Mouse (Mus musculus) heart, adult 2 months (tissue): ENCODE results near the gene Ifitm1. TPM values are rescaled to one million over a fixed set of nuclear protein-coding genes. Genes with fewer than 3 reads are reported as not detected.
A peak's percentile ranks its signal among the peaks of the same experiment; 100 is the strongest.
"Not testable (repeated sequence)": the region's sequence is repeated elsewhere in the genome, so short reads cannot be mapped to it uniquely, and the experiment has no call there.

Experiments
- DNase-seq, 2 experiments: peaks; one replicate each; pipeline ENCODE4 v3.0.0; 2021
- H3K27ac ChIP-seq: fragments of 200-600 bp; 2 replicates; pipeline ENCODE4 v1.8.1; 2022
- H3K27me3 ChIP-seq: fragments of 200-500 bp; 2 replicates; pipeline ENCODE4 v1.6.1; 2012; ENCODE audit warnings: mild to moderate bottlenecking, low read length, inconsistent platforms, mixed read lengths; ENCODE audit not compliant: control insufficient read depth, insufficient read depth
- H3K36me3 ChIP-seq: fragments of 200-500 bp; 2 replicates; pipeline ENCODE4 v1.6.1; 2012; ENCODE audit warnings: low read length, inconsistent platforms; ENCODE audit not compliant: control insufficient read depth, insufficient read depth
- H3K4me1 ChIP-seq: fragments of 200-500 bp; 2 replicates; pipeline ENCODE4 v1.6.1; 2011; ENCODE audit warnings: low read length; ENCODE audit not compliant: control insufficient read depth, insufficient read depth
- H3K4me3 ChIP-seq: fragments of 200-600 bp; 2 replicates; pipeline ENCODE4 v1.8.1; 2022
- H3K79me2 ChIP-seq: fragments of 200-500 bp; replicated peaks from 2 replicates; pipeline ENCODE4 v1.6.1; 2012; ENCODE audit warnings: mild to moderate bottlenecking, inconsistent platforms, low read length, moderate library complexity, mixed read lengths; ENCODE audit not compliant: control insufficient read depth, insufficient read depth
- H3K9ac ChIP-seq: fragments of 200-500 bp; 2 replicates; pipeline ENCODE4 v1.6.1; 2012; ENCODE audit warnings: low read depth, mild to moderate bottlenecking, control low read depth, inconsistent platforms, low read length, mixed read lengths
- CTCF ChIP-seq: fragments of 200-600 bp; IDR thresholded peaks from 2 replicates; pipeline ENCODE4 v1.8.1; 2022; ENCODE audit warnings: antibody characterized with exemption, mild to moderate bottlenecking, moderate library complexity
- EP300 ChIP-seq: fragments of 200-500 bp; IDR thresholded peaks from 2 replicates; pipeline ENCODE4 v1.6.1; 2011; ENCODE audit warnings: low read depth, low read length, control low read depth; ENCODE audit not compliant: insufficient read depth
- POLR2A ChIP-seq: fragments of 200-500 bp; IDR thresholded peaks from 2 replicates; pipeline ENCODE4 v1.6.1; 2011; ENCODE audit warnings: mild to moderate bottlenecking, low read depth, low read length, control low read depth; ENCODE audit not compliant: insufficient read depth
- WGBS: fragments of 180-500 bp; shearing (Covaris S2); methylation state at CpG from one replicate; pipeline ENCODE4 v1.1.7; 2018; 5-methylcytosine and 5-hydroxymethylcytosine counted together
- intact Hi-C: fragments of 180-260 bp; cut with DNase I; formaldehyde crosslinking; loops from one replicate; pipeline ENCODE4 v1.15.1; 2025
- polyA plus RNA-seq: library from polyadenylated mRNA; depleted of rRNA; stranded (reverse); fragments of >200 nt; gene quantifications from 2 replicates; pipeline ENCODE4 v1.2.3, GENCODE M21; 2012; rRNA removed
- total RNA-seq, 2 experiments: library from RNA; stranded (reverse); gene quantifications; 2 replicates each; pipeline ENCODE4 v1.2.3; 2021

The Ifitm1 gene
- total and polyA plus RNA-seq, 3 experiments: 6.1 to 52.2 (median 7.7) TPM

DNA sequence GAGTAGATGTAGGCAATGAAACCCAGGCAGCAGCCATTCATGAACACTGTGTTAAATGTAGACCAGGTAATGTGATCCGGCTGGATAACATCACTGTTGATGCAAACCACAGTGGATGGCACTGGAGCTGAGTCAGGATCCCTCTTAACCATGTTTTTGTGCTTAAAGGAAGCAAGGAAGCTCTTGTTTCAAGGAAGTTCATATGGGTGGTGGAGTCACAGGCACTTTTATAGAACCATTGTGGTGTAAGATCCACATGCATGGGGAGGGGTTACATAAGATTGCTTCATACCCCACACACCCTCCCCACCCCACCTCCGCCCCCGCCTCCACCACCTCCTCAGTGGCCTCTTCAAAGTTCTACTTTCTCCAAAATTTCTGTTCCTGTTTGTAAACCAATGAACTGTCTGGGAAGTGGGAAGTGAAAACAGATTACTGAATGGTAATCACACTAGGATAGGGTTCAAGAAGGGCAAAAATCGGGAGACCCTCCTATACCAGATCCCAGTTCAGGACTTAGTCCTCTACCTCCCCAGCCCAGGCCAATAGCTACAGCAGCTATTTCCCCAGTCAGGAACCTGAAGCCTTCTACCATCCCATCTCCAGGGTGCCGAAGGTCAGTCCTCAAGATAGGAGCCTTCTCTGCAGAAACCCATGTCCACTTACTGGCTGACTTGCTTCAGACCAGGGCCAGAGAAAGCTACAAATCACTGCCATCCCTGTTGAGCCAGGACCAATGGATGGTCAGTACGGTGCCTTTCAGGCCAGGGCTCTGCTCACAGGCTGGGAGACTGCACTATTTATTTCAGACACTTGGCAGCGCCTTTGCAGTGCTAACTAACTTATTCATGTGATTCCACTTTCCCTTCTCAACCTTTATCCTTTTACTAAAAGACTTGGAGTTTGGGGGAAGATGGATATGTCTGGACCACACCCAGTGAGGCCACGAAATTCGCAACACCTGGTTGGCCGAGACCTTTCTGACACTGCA, 50.0 kb downstream of the Ifitm1 start:
- WGBS: 78% methylated on average over 10 of the region's 10 CpGs
- no peaks in the 10 kb centered on the region for H3K79me2 ChIP-seq
- peak in 1 of 2 experiments; percentile 16 for DNase-seq
- no peaks in the 10 kb centered on the region for H3K27me3 ChIP-seq
- H3K36me3 ChIP-seq: no peaks in the 10 kb centered on the region
- TF ChIP-seq CTCF (no peak), EP300 (no peak), POLR2A (no peak)
- intact Hi-C loops: no loop called here
- no peak overlapping the region for H3K9ac ChIP-seq
- H3K4me3 ChIP-seq: no peak overlapping the region
- H3K27ac ChIP-seq: no peak overlapping the region
- H3K4me1 ChIP-seq: no peaks in the 10 kb centered on the region

GRCm38 (mm10) chr7:141017824-141018223, 50.8 kb downstream of the Ifitm1 start, which contains the start of gene Ifitm6:
Ifitm6 (minus strand) TSS chr7:141017924.
- WGBS: 85% methylated on average over 1 of the region's 1 CpGs
- H3K4me1 ChIP-seq, H3K79me2 ChIP-seq, H3K9ac ChIP-seq, intact Hi-C loops, H3K36me3 ChIP-seq, H3K4me3 ChIP-seq, H3K27me3 ChIP-seq, DNase-seq, H3K27ac ChIP-seq: not testable (repeated sequence)

- intact Hi-C loops: no loop called here
Measured at GRCm38 (mm10) chr7:141019028-141019427, 52.0 kb downstream of the Ifitm1 start.

More at GRCm38 (mm10) chr7:141019028-141019427, 52.0 kb downstream of the Ifitm1 start:
- no peaks in the 10 kb centered on the region for H3K79me2 ChIP-seq
- no peak overlapping the region for H3K4me3 ChIP-seq
- no peaks in the 10 kb centered on the region for H3K27me3 ChIP-seq
- no peak overlapping the region for H3K9ac ChIP-seq
- no peaks in the 10 kb centered on the region for H3K36me3 ChIP-seq
- H3K27ac ChIP-seq: no peak overlapping the region
- no peaks in the 10 kb centered on the region for H3K4me1 ChIP-seq
- no peak for DNase-seq
- 94% methylated on average over 5 of the region's 5 CpGs for WGBS
- TF ChIP-seq EP300: no peak
- TF ChIP-seq CTCF: no peak

Other genes starting within 250 kb of the Ifitm1 start
- gene Cyp2e1, start 203.5 kb upstream of the Ifitm1 start, total RNA-seq: 10 to 100 TPM in 1 of 2 experiments, 1 to 10 TPM in 1; 9.6 to 12.7 TPM
- 6.4 and 18.7 TPM in 2 replicates for gene Cyp2e1, start 203.5 kb upstream of the Ifitm1 start, polyA plus RNA-seq
- not detected for gene Syce1, start 179.4 kb upstream of the Ifitm1 start, total RNA-seq
- gene Syce1, start 179.4 kb upstream of the Ifitm1 start, polyA plus RNA-seq: 0.10 TPM in 1 of 2 replicates, not detected in the other
- under 1 TPM; 0.14 to 0.29 TPM for gene Zfp941, start 145.0 kb upstream of the Ifitm1 start, total RNA-seq
- 0.10 and 0.15 TPM in 2 replicates for gene Zfp941, start 145.0 kb upstream of the Ifitm1 start, polyA plus RNA-seq
- 1 to 10 TPM; 1.1 to 1.4 TPM for gene Urah, start 132.2 kb upstream of the Ifitm1 start, total RNA-seq
- gene Urah, start 132.2 kb upstream of the Ifitm1 start, polyA plus RNA-seq: 0.85 and 2.2 TPM in 2 replicates
- 10 to 100 TPM; 22.6 to 27.5 TPM for gene Scgb1c1, start 121.7 kb upstream of the Ifitm1 start, total RNA-seq
- 54.5 and 56.6 TPM in 2 replicates for gene Scgb1c1, start 121.7 kb upstream of the Ifitm1 start, polyA plus RNA-seq
- gene Odf3, start 119.4 kb upstream of the Ifitm1 start, total RNA-seq: not detected
- 0.25 and 0.38 TPM in 2 replicates for gene Odf3, start 119.4 kb upstream of the Ifitm1 start, polyA plus RNA-seq
- gene Gm45785, start 110.9 kb upstream of the Ifitm1 start, total RNA-seq: not detected
- not detected in 2 replicates for gene Gm45785, start 110.9 kb upstream of the Ifitm1 start, polyA plus RNA-seq
- gene Ric8a, start 110.3 kb upstream of the Ifitm1 start, total RNA-seq: 10 to 100 TPM; 20.1 to 23.6 TPM
- gene Ric8a, start 110.3 kb upstream of the Ifitm1 start, polyA plus RNA-seq: 37.6 and 42.8 TPM in 2 replicates
- gene Bet1l, start 109.6 kb upstream of the Ifitm1 start, total RNA-seq: 10 to 100 TPM in 1 of 2 experiments, 1 to 10 TPM in 1; 8.8 to 12.3 TPM
- 12.4 and 17.0 TPM in 2 replicates for gene Bet1l, start 109.6 kb upstream of the Ifitm1 start, polyA plus RNA-seq
- gene Psmd13, start 85.3 kb upstream of the Ifitm1 start, total RNA-seq: 10 to 100 TPM; 72.6 to 86.1 TPM
- 50.8 and 71.0 TPM in 2 replicates for gene Psmd13, start 85.3 kb upstream of the Ifitm1 start, polyA plus RNA-seq
- 10 to 100 TPM; 53.1 to 60.6 TPM for gene Sirt3, start 84.9 kb upstream of the Ifitm1 start, total RNA-seq
- gene Sirt3, start 84.9 kb upstream of the Ifitm1 start, polyA plus RNA-seq: 86.9 and 100 TPM in 2 replicates
- 1,000 to 10,000 TPM; 2,777 to 3,250 TPM for gene Cox8b, start 66.8 kb upstream of the Ifitm1 start, total RNA-seq
- gene Cox8b, start 66.8 kb upstream of the Ifitm1 start, polyA plus RNA-seq: 1,727 and 2,194 TPM in 2 replicates
- under 1 TPM in 1 of 2 experiments, not detected in 1; 0.07 TPM for gene Nlrp6, start 46.3 kb upstream of the Ifitm1 start, total RNA-seq
- gene Nlrp6, start 46.3 kb upstream of the Ifitm1 start, polyA plus RNA-seq: 0.04 and 0.06 TPM in 2 replicates
- gene Pgghg, start 25.8 kb upstream of the Ifitm1 start, total RNA-seq: 1 to 10 TPM; 4.0 to 5.8 TPM
- gene Pgghg, start 25.8 kb upstream of the Ifitm1 start, polyA plus RNA-seq: 13.0 and 14.1 TPM in 2 replicates
- gene Ifitm5, start 16.9 kb upstream of the Ifitm1 start, total RNA-seq: under 1 TPM; 0.32 to 0.34 TPM
- gene Ifitm5, start 16.9 kb upstream of the Ifitm1 start, polyA plus RNA-seq: 1.1 and 2.0 TPM in 2 replicates
- not detected for gene Gm45717, start 11.3 kb upstream of the Ifitm1 start, total RNA-seq
- not detected in 2 replicates for gene Gm45717, start 11.3 kb upstream of the Ifitm1 start, polyA plus RNA-seq
- 100 to 1,000 TPM; 107 to 113 TPM for gene Ifitm2, start 11.2 kb upstream of the Ifitm1 start, total RNA-seq
- 368 and 425 TPM in 2 replicates for gene Ifitm2, start 11.2 kb upstream of the Ifitm1 start, polyA plus RNA-seq
- gene Ifitm3, start 43.5 kb downstream of the Ifitm1 start, total RNA-seq: 100 to 1,000 TPM; 115 to 123 TPM
- 274 and 332 TPM in 2 replicates for gene Ifitm3, start 43.5 kb downstream of the Ifitm1 start, polyA plus RNA-seq
- 1 to 10 TPM in 1 of 2 experiments, under 1 TPM in 1; 0.36 to 1.0 TPM for gene Ifitm6, start 50.7 kb downstream of the Ifitm1 start, total RNA-seq
- gene Ifitm6, start 50.7 kb downstream of the Ifitm1 start, polyA plus RNA-seq: 4.6 and 5.1 TPM in 2 replicates
- not detected for gene Gm17387, start 61.9 kb downstream of the Ifitm1 start, total RNA-seq
- not detected in 2 replicates for gene Gm17387, start 61.9 kb downstream of the Ifitm1 start, polyA plus RNA-seq
- gene B4galnt4, start 93.9 kb downstream of the Ifitm1 start, total RNA-seq: under 1 TPM in 1 of 2 experiments, not detected in 1; 0.07 TPM
- gene B4galnt4, start 93.9 kb downstream of the Ifitm1 start, polyA plus RNA-seq: 0.04 and 0.06 TPM in 2 replicates
- under 1 TPM; 0.20 to 0.21 TPM for gene Pkp3, start 111.0 kb downstream of the Ifitm1 start, total RNA-seq
- gene Pkp3, start 111.0 kb downstream of the Ifitm1 start, polyA plus RNA-seq: 0.35 and 1.6 TPM in 2 replicates
- 1 to 10 TPM; 4.5 to 7.0 TPM for gene Sigirr, start 133.4 kb downstream of the Ifitm1 start, total RNA-seq
- 9.4 and 10.2 TPM in 2 replicates for gene Sigirr, start 133.4 kb downstream of the Ifitm1 start, polyA plus RNA-seq
- gene Ano9, start 150.6 kb downstream of the Ifitm1 start, total RNA-seq: under 1 TPM in 1 of 2 experiments, not detected in 1; 0.39 TPM
- 0.09 and 0.53 TPM in 2 replicates for gene Ano9, start 150.6 kb downstream of the Ifitm1 start, polyA plus RNA-seq
- 10 to 100 TPM; 25.9 to 29.7 TPM for gene Ptdss2, start 155.2 kb downstream of the Ifitm1 start, total RNA-seq
- 22.4 and 39.2 TPM in 2 replicates for gene Ptdss2, start 155.2 kb downstream of the Ifitm1 start, polyA plus RNA-seq
- 10 to 100 TPM; 62.9 to 73.9 TPM for gene Rnh1, start 205.6 kb downstream of the Ifitm1 start, total RNA-seq
- gene Rnh1, start 205.6 kb downstream of the Ifitm1 start, polyA plus RNA-seq: 73.2 and 96.7 TPM in 2 replicates
- 100 to 1,000 TPM in 1 of 2 experiments, 10 to 100 TPM in 1; 90.8 to 105 TPM for gene Hras, start 226.8 kb downstream of the Ifitm1 start, total RNA-seq
- 63.7 and 79.9 TPM in 2 replicates for gene Hras, start 226.8 kb downstream of the Ifitm1 start, polyA plus RNA-seq
- gene Lrrc56, start 226.9 kb downstream of the Ifitm1 start, total RNA-seq: 1 to 10 TPM; 2.3 to 3.1 TPM
- gene Lrrc56, start 226.9 kb downstream of the Ifitm1 start, polyA plus RNA-seq: 4.6 and 4.9 TPM in 2 replicates
- gene Lmntd2, start 246.9 kb downstream of the Ifitm1 start, total RNA-seq: not detected
- 0.18 and 0.20 TPM in 2 replicates for gene Lmntd2, start 246.9 kb downstream of the Ifitm1 start, polyA plus RNA-seq
- gene Rassf7, start 248.6 kb downstream of the Ifitm1 start, total RNA-seq: under 1 TPM; 0.25 to 0.42 TPM
- 2.2 and 3.3 TPM in 2 replicates for gene Rassf7, start 248.6 kb downstream of the Ifitm1 start, polyA plus RNA-seq